Mouse (Mus musculus) left cerebral cortex, adult 18-20 months (tissue): ENCODE measurements at regions not wholly inside any gene's neighbourhood (a gene's known extent, or its start where the extent isn't known, plus 50 kb on each side); places are given as distances from the start of the nearest gene placed in this dataset.
A peak's percentile ranks its signal among the peaks of the same experiment; 100 is the strongest.
"Not testable (repeated sequence)": the region's sequence is repeated elsewhere in the genome, so short reads cannot be mapped to it uniquely, and the experiment has no call there.

Experiments used
- DNase-seq, 2 experiments: peaks; one replicate each; pipeline ENCODE4 v3.0.0; 2021 to 2022; ENCODE audit warnings: low spot score in 2 of 2, mixed read lengths in 1 of 2

GRCm38 (mm10) chr1:150160314-150160713 is 60.5 kb downstream of the Ptgs2 start:
- DNase-seq = no peak

DNA sequence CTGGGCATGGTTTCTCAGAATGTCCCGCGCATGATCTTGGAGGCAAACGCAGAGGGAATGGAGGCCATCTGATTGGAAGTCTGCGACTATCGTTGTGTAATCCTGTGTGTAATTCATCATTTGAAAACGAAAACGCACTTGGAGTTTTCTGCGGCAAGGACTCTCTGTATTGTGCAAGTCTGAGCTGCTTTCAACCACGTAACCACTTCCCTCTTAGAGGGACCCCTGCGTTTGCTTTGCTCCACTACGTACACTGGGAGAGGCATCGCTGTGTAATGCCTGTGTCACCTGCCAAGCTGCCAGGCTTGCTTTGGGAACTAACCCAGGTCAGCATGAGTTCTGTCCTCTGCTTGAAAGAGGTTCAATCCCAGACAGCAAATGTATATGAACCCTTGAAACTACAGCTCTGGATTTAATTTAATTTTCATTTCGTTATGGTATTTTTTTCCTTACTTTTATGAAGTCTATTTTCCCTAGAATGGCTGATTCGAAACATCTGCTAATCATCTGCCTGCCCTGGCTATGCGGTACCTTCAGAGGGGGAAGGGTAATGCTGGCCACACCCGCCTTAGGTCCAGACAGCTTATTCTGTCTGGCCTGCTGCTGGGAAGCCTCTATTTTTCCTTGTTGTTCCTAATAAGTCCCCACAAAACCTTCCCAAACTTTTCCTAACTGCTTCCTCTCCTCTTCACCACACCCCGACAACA is 65.2 kb downstream of the Ptgs2 start:
- no peak for DNase-seq

GRCm38 (mm10) chr1:150165597-150165973 is 65.8 kb downstream of the Ptgs2 start:
- no peak for DNase-seq

- no peak for DNase-seq
These were observed 67.3 kb downstream of the Ptgs2 start for GRCm38 (mm10) chr1:150167172-150167571.

DNA sequence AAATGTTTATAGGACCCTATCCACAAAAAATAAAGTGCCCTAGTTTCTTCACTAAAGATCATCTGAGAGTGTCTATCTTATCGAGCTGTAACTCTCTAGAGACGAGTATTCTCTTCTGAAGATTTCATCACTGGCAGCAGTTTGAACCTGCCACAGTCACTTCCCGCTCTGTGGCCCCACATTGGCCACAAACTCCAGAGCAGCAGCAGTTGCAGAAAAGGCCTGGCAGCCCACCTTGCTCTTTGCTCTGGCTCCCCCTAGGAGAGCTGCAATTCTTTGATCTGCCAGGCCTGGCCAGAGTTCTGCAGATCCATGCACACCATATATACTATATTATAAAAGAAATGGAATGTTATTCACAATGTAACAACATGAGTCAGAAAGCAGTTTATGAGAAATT is 74.4 kb downstream of the Ptgs2 start:
- DNase-seq = no peak

GRCm38 (mm10) chr1:150177029-150177740 is 77.4 kb downstream of the Ptgs2 start:
- DNase-seq = no peak

DNA sequence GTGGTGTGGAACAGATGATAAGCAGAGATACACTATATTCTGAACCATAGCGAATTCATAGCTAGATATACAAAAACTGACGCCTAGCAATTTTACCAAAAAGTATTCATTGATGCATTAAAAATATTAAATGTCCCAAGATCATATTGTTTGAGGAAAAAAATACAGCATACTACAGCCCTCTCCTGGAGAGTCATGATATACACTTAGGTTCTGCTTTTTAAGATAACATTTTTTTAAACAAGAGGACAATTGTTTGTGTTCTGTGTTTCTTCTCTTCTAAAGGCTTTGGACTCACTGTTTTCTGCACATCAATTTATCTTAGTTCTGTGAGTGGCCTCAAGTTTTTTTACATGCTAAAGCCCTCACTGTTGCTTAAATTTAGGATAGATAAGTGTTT is 102.2 kb downstream of the Ptgs2 start:
- DNase-seq = no peak

DNA sequence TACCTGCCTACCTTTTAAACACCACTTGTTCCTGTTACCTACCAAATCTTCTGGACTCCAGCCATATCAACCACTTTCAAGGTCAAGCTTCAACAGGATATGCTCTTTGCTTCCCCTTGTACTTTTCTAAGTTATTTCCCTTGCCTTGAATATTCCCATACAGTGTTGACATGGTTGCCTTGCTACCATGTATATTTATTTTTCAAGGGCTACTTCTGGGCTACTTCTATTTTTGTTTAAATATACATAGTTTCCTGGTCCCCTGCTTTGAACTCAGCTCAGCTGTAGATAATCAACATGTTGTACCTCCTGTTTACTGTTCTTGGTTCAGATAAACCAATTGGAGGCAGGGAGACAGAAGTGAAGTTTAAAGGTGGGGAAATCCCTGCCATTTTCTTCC is 106.8 kb upstream of the Pdc start:
- DNase-seq = no peak

GRCm38 (mm10) chr1:150216672-150217071 is 102.5 kb upstream of the Pdc start:
- no peak for DNase-seq

GRCm38 (mm10) chr1:150218802-150219201 is 100.4 kb upstream of the Pdc start:
- no peak for DNase-seq

DNA sequence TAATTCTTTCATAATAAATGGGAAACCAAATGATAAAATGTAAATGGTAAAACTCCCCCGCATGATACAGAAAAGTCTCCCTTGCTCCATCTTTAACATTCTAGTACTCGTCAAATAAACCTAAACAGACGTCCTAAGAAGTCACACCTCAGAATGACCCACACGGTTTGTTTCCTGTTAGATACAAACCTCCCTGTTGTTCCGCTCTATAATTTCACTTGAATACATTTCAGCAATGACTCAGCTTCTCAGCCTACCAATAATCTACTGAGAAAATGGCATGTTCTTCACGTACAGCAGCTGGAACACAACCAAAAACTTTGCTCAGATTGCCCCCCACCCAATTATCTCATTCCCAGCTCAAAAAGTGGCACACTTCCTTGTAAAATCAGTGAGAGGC is 93.7 kb upstream of the Pdc start:
- no peak for DNase-seq

DNA sequence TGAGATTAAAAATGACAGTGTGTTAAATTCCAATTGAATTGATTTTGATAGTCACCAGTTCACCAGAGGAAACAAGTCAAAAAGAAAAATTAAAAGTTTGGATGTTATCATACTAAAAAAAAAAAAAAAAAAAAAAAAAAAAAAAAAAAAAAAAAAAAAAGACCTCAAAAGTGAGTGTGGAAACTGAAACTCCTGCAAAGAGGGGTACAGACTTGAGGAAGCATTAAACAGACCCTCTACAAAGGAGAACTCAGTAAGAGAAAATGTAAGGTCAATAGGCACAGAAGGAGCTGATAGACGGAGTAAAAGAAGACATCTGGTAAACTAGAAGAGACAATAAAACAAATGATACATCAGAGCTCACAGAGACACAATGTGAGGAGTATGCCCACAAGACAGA is 79.7 kb upstream of the Pdc start:
- not testable (repeated sequence) for DNase-seq

- no peak for DNase-seq
These were observed 79.1 kb upstream of the Pdc start for GRCm38 (mm10) chr1:150240110-150240509.

- DNase-seq = no peak
These were observed 78.1 kb upstream of the Pdc start for GRCm38 (mm10) chr1:150241153-150241552.

DNA sequence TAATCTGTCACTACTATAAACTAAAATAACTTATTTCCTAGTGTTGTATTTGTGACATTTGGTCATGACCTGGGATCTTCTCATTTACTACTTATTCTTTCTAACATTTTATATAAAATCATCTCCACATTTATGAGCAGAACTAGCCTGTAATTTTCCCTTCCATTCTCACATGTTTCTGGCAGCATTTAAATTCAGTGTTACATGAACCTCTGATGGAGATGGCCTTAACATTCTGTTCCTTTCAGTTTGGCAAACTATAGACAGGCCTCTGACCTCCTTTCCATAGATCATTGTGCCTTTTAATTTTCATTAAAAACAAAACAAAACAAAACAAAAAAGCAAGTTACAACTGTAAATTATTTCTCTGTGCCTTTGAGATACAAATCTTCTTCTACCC is 77.1 kb upstream of the Pdc start:
- DNase-seq = no peak

DNA sequence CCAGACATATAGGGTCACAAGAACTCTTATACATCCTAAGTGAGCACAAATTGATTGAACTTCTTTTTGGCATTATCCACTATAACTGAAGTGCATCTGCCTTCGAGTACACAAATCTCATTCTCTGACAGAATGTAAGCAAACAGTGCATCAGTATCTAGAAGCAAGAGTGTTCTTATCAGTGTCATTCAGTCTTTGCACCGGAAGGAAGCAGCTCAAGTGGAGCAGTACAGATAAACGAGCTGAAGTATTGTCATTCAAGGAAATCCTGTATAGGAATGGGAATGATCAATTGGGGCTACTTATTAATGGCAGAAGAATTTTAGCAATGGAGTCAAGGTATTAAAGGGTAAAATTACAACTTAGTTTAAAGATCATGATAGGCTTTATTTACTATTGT is 74.3 kb upstream of the Pdc start:
- DNase-seq = no peak

GRCm38 (mm10) chr1:150251422-150251821 is 67.8 kb upstream of the Pdc start:
- DNase-seq = no peak

- no peak for DNase-seq
These were observed 67.3 kb upstream of the Pdc start for GRCm38 (mm10) chr1:150251876-150252275.

DNA sequence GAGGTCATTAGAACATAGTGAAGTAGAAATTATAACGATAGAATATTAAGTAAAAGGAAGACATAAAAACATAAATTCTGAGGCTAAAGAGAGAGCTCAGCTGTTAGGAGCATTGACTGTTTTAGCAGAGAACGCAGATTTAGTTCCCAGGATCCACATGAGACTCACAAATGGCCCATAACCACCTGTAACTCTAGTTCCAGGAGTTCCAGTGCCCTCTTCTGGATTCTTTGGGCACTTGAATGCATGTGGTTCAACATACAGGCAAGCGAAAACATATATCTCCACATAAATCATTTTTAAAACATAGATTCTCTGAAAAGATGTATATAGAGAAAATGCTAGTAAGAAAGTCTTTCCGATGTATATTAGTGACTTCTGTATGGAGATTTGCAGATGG is 61.6 kb upstream of the Pdc start:
- no peak for DNase-seq

DNA sequence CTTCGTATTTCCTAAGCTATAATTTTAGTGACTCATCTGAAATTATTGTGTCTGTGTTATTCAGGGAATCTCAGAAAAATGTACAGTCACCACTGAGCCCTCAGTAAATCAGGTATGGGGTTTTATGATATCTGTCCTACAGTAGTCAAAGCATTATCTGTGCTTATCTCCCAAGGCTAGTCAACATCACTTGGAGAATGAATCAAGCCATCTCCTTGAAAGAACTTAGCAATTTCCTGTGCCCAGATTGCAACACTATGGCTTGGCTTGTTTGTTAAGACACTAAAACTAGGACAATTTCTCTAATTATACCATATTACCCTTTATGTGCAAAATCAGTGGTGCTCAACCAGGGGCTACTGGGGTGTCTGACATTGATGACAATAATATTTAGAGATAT is 58.9 kb upstream of the Pdc start:
- DNase-seq = no peak

- DNase-seq = peak in 1 of 2 experiments; percentile 13
These were observed 52.7 kb upstream of the Pdc start for GRCm38 (mm10) chr1:150266502-150266901.

DNA sequence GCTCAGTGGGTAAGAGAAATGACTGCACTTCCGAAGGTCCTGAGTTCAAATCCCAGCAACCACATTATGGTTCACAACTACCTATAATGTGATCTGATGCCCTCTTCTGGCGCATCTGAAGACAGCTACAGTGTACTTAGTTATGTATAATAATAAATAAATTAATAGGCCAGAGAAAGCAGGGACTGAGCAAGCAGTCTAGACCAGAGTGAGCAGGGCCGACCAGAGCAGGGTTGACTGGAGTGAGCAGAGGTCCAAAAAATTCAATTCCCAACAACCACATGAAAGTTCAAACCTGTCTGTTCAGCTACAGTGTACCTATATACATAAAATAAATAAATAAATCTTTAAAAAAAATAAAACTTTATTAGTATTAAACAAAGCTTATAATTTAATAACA is 52.2 kb upstream of the Pdc start:
- DNase-seq = no peak
